Mouse (Mus musculus): ENCODE data around the gene Bpgm.

GRCm38 (mm10) chr6:34471434-34472110 lies 4.4 kb upstream of the Bpgm start:
- no peak for TF ChIP-seq POLR2A (IDR thresholded peaks at IDR 0.05; ENCODE audit: insufficient read length, low read depth)
- TF ChIP-seq CEBPB (IDR thresholded peaks at IDR 0.05; ENCODE audit: insufficient read depth, poor library complexity, severe bottlenecking): no peak
- TF ChIP-seq POLR2AphosphoS2 (IDR thresholded peaks at IDR 0.05; ENCODE audit: insufficient read length, low read depth): no peak
- TF ChIP-seq MAX (IDR thresholded peaks at IDR 0.05; ENCODE audit: low read depth): no peak

Data from myocyte (in vitro differentiated cells).